Mouse (Mus musculus): Measurements from ENCODE around the gene Dlk2.

Gene Dlk2

DNA sequence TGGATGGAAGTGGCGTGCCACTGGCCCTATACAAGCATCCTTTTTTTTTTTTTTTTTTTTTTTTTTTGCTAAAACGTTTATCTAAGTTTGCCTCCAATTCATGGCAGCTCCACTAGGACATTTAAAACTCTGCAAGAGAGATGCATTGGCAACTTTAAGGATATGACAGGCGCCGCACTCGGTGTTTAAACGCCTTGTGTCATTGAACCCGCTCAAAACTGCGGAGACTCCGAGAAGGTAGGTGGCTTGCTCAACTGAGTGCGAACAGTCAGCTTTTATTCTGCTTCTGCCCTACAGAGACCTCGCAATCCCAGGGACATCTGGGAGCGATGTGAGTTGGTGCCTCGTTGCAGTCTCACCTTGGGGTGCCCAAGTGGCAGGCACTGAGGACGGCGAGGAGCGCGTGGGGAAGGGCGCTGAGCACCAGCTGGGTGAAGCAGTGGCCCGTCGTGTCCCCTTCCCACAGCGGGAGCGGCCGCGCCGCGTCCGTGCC is 30.2 kb downstream of the Dlk2 start:
- no peak for DNase-seq

DNA sequence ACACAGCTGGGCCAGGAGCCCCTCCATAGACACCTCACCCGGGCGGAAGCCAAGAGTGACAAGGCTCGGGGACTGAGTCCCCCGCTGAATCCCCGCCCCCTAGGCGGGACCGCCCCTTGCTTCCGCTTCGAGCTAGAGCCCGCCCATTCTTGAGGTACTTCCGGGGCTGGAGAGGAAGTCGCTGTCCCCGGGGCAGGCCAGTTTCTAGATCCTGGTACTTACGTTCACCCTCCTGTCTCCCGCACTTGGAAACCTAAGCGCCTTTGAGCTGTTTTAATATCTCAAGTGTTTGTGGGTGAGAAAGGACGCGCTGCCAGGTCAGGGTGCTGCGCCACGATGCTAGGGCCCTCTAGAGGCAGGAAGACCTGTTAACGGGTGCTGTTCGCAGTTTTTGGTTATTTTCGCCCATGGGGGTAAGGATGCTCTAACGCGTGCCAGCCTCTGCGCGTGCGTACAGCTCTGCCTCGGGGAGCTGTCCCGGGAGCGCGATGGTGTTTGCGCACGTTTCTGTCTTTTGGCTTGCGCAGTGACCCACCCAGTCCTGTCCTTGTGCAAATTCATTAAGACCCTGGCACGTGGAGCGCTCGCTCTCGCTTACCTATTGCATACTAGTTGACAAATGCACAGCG is 30.8 kb downstream of the Dlk2 start, which contains the start of gene Abcc10:
Gene Abcc10, minus strand, starts transcription at position 447 of the 629 bp plus-strand sequence.
- DNase-seq, result peak; percentile 97

GRCm38 (mm10) chr17:46328723-46329122 is 31.5 kb downstream of the Dlk2 start:
- DNase-seq, result no peak

DNA sequence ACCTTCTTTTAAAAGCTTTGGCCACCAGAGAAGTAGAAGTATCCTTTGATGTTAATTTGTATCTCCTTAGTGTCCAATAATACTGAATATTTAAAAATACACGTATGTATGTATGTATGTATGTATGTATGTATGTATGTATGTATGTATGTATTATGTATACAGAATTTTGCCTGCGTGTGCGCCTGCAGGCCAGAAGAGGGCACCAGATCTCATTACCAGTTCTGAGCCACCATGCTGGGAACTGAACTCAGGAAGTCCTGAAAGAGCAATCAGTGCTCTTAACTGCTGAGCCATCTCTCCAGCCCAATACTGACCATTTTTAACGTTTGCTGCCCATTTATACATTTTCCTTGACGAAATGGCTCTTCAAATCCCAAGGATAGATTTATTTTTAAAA is 39.3 kb downstream of the Dlk2 start:
- DNase-seq, result no peak

DNA sequence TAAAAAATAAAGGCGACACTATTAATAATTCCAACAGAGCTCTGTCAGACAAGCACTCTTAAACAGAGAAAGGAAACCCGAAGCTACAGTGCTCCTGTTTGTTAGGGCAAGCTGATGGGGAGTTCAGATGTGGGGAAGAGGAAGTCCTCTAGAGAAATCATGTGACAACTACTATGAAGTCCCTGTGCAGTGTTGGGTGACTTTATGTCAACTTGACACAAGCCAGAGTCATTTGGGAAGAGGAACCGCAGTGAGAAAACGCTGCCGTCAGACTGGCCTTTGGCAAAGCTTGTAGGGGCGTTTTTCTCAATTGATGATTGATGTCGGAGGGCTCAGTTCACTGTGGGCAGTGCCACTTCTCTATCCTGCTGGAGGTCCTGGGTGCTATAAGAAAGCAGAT is 44.0 kb downstream of the Dlk2 start:
- no peak for DNase-seq

DNA sequence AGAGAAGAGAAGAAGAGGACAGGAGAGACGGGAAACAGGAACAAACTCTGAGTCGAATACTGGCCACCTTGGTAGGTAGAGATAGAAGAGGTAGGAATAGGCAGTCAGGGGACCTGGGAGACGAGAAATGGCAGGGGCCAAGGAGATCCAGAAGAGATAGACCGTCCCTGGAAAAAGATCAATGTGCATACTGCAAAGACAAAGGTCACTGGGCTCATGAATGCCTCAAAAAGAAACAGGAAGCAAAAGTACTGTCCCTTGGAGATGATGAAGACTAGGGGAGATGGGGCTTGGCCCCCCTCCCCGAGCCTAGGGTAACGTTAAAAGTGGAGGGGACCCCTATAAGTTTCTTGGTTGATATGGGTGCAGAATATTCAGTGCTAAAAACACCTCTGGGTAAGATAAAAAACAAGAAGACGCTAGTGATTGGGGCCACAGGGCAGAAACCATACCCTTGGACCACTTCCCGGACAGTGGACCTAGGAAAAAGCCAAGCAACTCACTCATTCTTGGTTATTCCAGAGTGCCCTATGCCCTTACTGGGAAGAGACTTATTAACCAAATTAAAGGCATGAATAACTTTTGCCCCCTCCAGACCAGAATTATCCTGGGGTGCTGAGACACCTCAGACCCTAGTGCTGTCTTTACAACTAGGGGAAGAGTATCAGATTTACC is 53.9 kb downstream of the Dlk2 start:
- no peak for DNase-seq

Data from cerebellum, adult 11-12 months (tissue).